In genomic region chr4:132905843-132906360, GRCm38 (mm10) we compare ENCODE assay signal across 12 mouse cellular contexts. TPM values are rescaled to one million over a fixed set of nuclear protein-coding genes. Genes with fewer than 3 reads are reported as not detected.
DNase-seq lines count a peak whose midpoint lies in the region; ATAC-seq lines count a peak whose summit lies in the region.
"Had no signal": no experiment of that assay in that cellular context is flagged by ENCODE, and none has a peak within 500 bp of the region (broad histone marks: within the 10 kb centered on the region; RNA-seq: fewer than 3 reads in every experiment).

No protein-coding gene starts in this region.

- H3K4me1 ChIP-seq in kidney, embryonic 14.5 days (ENCODE audit: control insufficient read depth, insufficient read depth, low read length) = no peaks in the 10 kb centered on the region
- H3K4me1 ChIP-seq: midbrain, embryonic 10.5 days had no signal

- 92% methylated on average over 5 of the region's 5 CpGs for WGBS in kidney, embryonic 14.5 days

- H3K9ac ChIP-seq in kidney, embryonic 14.5 days (ENCODE audit: low read depth, low read length) = no peak overlapping the region
- H3K9ac ChIP-seq: liver, embryonic 12.5 days had no signal

- H3K27ac ChIP-seq in kidney, embryonic 14.5 days (ENCODE audit: low read depth, low read length) = no peak overlapping the region
- H3K27ac ChIP-seq: liver, embryonic 12.5 days; midbrain, embryonic 10.5 days had no signal

- no peaks in the 10 kb centered on the region for H3K9me3 ChIP-seq in kidney, embryonic 14.5 days (ENCODE audit: control insufficient read depth, low read length)
- H3K9me3 ChIP-seq: liver, embryonic 12.5 days; midbrain, embryonic 10.5 days had no signal

- no peak for ATAC-seq in kidney, embryonic 14.5 days (ENCODE audit: low FRiP score, low TSS enrichment)
- ATAC-seq: intestine, embryonic 16.5 days; liver, embryonic 12.5 days had no signal

- no peaks in the 10 kb centered on the region for H3K27me3 ChIP-seq in kidney, embryonic 14.5 days (ENCODE audit: control insufficient read depth, insufficient read depth, low read length)
- H3K27me3 ChIP-seq: liver, embryonic 12.5 days had no signal

- peak; percentile 69 for DNase-seq in adrenal gland, adult 2 months
- no peak for DNase-seq in adrenal gland, postnatal 4 days (ENCODE audit: low spot score in 2 of 2)
- DNase-seq in kidney, adult 11 months = peak; percentile 63
- peak; percentile 42 for DNase-seq in adrenal gland, adult 8-10 months
- peak; percentile 66 to 70 for DNase-seq in kidney, adult 8-10 months
- no peak for DNase-seq in spleen, postnatal 14 days (ENCODE audit: low spot score in 2 of 2)
- no peak for DNase-seq in cerebellum, postnatal 14 days
- DNase-seq: heart, postnatal 14 days had no signal

- H3K4me2 ChIP-seq in kidney, embryonic 14.5 days (replicated peaks; ENCODE audit: low read depth, low read length) = no peak overlapping the region
- H3K4me2 ChIP-seq: liver, embryonic 12.5 days had no signal

- H3K4me3 ChIP-seq in kidney, embryonic 14.5 days (ENCODE audit: low read length) = no peak overlapping the region
- H3K4me3 ChIP-seq: liver, embryonic 12.5 days; midbrain, embryonic 10.5 days had no signal

- peaks cover 49% of the 10 kb centered on the region for H3K36me3 ChIP-seq in kidney, embryonic 14.5 days (ENCODE audit: control insufficient read depth, insufficient read depth, low read length)

RNA-seq across cellular contexts. Expression of gene Fam76a, which starts 16.5 kb away (rescaled TPM):
- 10 to 100 TPM; 27.7 to 35.4 TPM for total RNA-seq in adrenal gland, adult 2 months (2021)
- 10.9 and 13.2 TPM in 2 replicates for polyA plus RNA-seq in adrenal gland, adult 2 months (2012; rRNA removed)
- 10 to 100 TPM; 37.0 to 37.1 TPM for total RNA-seq in adrenal gland, postnatal 4 days (2021)
- polyA plus RNA-seq in kidney, embryonic 14.5 days (2014; fragmentation: Nextera tagmentation; extraction: Ambion mirVana) = 27.2 and 43.3 TPM in 2 replicates
- 10 to 100 TPM; 30.0 to 55.3 (median 45.3) TPM for total RNA-seq in adrenal gland, adult 8-10 months (2022)

RNA-seq across cellular contexts. Expression of gene Stx12, which starts 21.6 kb away (rescaled TPM):
- total RNA-seq in adrenal gland, adult 2 months (2021) = 10 to 100 TPM; 52.7 to 58.0 TPM
- 14.6 and 15.6 TPM in 2 replicates for polyA plus RNA-seq in adrenal gland, adult 2 months (2012; rRNA removed)
- total RNA-seq in adrenal gland, postnatal 4 days (2021) = 10 to 100 TPM; 54.8 to 58.3 TPM
- 56.3 and 62.5 TPM in 2 replicates for polyA plus RNA-seq in kidney, embryonic 14.5 days (2014; fragmentation: Nextera tagmentation; extraction: Ambion mirVana)
- total RNA-seq in adrenal gland, adult 8-10 months (2022) = 10 to 100 TPM; 57.9 to 65.2 (median 60.1) TPM

Comparison
In these comparisons a context has a peak if more than half of its experiments do, and no peak if none do; other contexts are left out.
1. DNase-seq: peak in adrenal gland, adult 2 months (single experiment), kidney, adult 11 months (single experiment), adrenal gland, adult 8-10 months (single experiment) and kidney, adult 8-10 months (2 of 2); none in adrenal gland, postnatal 4 days (0 of 2), spleen, postnatal 14 days (0 of 2) and cerebellum, postnatal 14 days (0 of 2).